Mouse (Mus musculus) olfactory bulb, adult 2 months (tissue): ENCODE measurements around the gene Cracr2b.

Experiments used
- CTCF ChIP-seq: fragments of 200-500 bp; IDR thresholded peaks from 2 replicates; pipeline ENCODE4 v1.5.1; 2012; ENCODE audit warnings: low read depth, mild to moderate bottlenecking, low read length, moderate library complexity; ENCODE audit not compliant: insufficient read depth
- POLR2A ChIP-seq: fragments of 200-500 bp; IDR thresholded peaks from 2 replicates; pipeline ENCODE4 v1.6.1; 2012; ENCODE audit warnings: mild to moderate bottlenecking, low read depth, low read length, moderate library complexity; ENCODE audit not compliant: insufficient read depth

- TF ChIP-seq POLR2A, result no peak
- TF ChIP-seq CTCF, result no peak
These were observed 45.4 kb downstream of the Cracr2b start for GRCm38 (mm10) chr7:141506278-141506677.
